Mouse (Mus musculus): ENCODE measurements around the gene Necab3.

Gene Necab3

GRCm38 (mm10) chr2:154571976-154572375 lies 13.3 kb upstream of the Necab3 start:
- no peak for DNase-seq (ENCODE audit: low spot score in 2 of 2)

- DNase-seq (ENCODE audit: low spot score in 2 of 2): no peak
These were observed 12.6 kb upstream of the Necab3 start for GRCm38 (mm10) chr2:154571266-154571665.

GRCm38 (mm10) chr2:154570666-154571065 lies 12.0 kb upstream of the Necab3 start:
- DNase-seq (ENCODE audit: low spot score in 2 of 2): no peak

GRCm38 (mm10) chr2:154569836-154570286 lies 11.2 kb upstream of the Necab3 start, which contains the start of gene E2f1:
Gene E2f1 (minus strand): TSS chr2:154569892.
- DNase-seq (ENCODE audit: low spot score in 2 of 2): peak; percentile 71 to 84

GRCm38 (mm10) chr2:154569071-154569748 lies 10.5 kb upstream of the Necab3 start:
- DNase-seq (ENCODE audit: low spot score in 2 of 2): no peak

GRCm38 (mm10) chr2:154568329-154569070 lies 9.8 kb upstream of the Necab3 start:
- no peak for DNase-seq (ENCODE audit: low spot score in 2 of 2)

GRCm38 (mm10) chr2:154567766-154568165 lies 9.1 kb upstream of the Necab3 start:
- DNase-seq (ENCODE audit: low spot score in 2 of 2): no peak

GRCm38 (mm10) chr2:154566641-154567040 lies 8.0 kb upstream of the Necab3 start:
- no peak for DNase-seq (ENCODE audit: low spot score in 2 of 2)

- no peak for DNase-seq (ENCODE audit: low spot score in 2 of 2)
These were observed 6.9 kb upstream of the Necab3 start for GRCm38 (mm10) chr2:154565562-154565961.

- DNase-seq (ENCODE audit: low spot score in 2 of 2): no peak
These were observed 5.0 kb upstream of the Necab3 start for GRCm38 (mm10) chr2:154563612-154564170.

GRCm38 (mm10) chr2:154557184-154557832 lies 1.4 kb downstream of the Necab3 start:
- DNase-seq (ENCODE audit: low spot score in 2 of 2): no peak

- DNase-seq (ENCODE audit: low spot score in 2 of 2): no peak
These were observed 3.5 kb downstream of the Necab3 start for GRCm38 (mm10) chr2:154555235-154555634.

- DNase-seq (ENCODE audit: low spot score in 2 of 2): peak in 1 of 2 experiments; percentile 57
These were observed 6.2 kb downstream of the Necab3 start for GRCm38 (mm10) chr2:154552424-154552907.

GRCm38 (mm10) chr2:154551927-154552326 lies 6.8 kb downstream of the Necab3 start:
- no peak for DNase-seq (ENCODE audit: low spot score in 2 of 2)

GRCm38 (mm10) chr2:154551476-154551875 lies 7.2 kb downstream of the Necab3 start, which contains the start of gene Actl10:
Gene Actl10 (plus strand): TSS chr2:154551776.
- DNase-seq (ENCODE audit: low spot score in 2 of 2): no peak

GRCm38 (mm10) chr2:154550937-154551336 lies 7.8 kb downstream of the Necab3 start:
- no peak for DNase-seq (ENCODE audit: low spot score in 2 of 2)

GRCm38 (mm10) chr2:154549886-154550189 lies 8.9 kb downstream of the Necab3 start:
- DNase-seq (ENCODE audit: low spot score in 2 of 2): no peak

GRCm38 (mm10) chr2:154549127-154549885 lies 9.4 kb downstream of the Necab3 start:
- DNase-seq (ENCODE audit: low spot score in 2 of 2): no peak

GRCm38 (mm10) chr2:154548688-154549087 lies 10.0 kb downstream of the Necab3 start:
- DNase-seq (ENCODE audit: low spot score in 2 of 2): no peak

GRCm38 (mm10) chr2:154546711-154547110 lies 12.0 kb downstream of the Necab3 start, which contains the start of gene 1700003F12Rik:
Gene 1700003F12Rik (plus strand): TSS chr2:154547085.
- no peak for DNase-seq (ENCODE audit: low spot score in 2 of 2)

Measured in frontal cortex, postnatal 25 days (tissue).